Mouse (Mus musculus) liver, embryonic 16.5 days (tissue): ENCODE results near the gene Ppie. TPM values are rescaled to one million over a fixed set of nuclear protein-coding genes. Genes with fewer than 3 reads are reported as not detected.
A peak's percentile ranks its signal among the peaks of the same experiment; 100 is the strongest.
"Not testable (repeated sequence)": the region's sequence is repeated elsewhere in the genome, so short reads cannot be mapped to it uniquely, and the experiment has no call there.

Experiments
- ATAC-seq: fragments of 200-750 bp; cut with Nextera tagmentation; 2 replicates; pipeline ENCODE4 v1.8.0; 2017; ENCODE audit warnings: low read depth, mild to moderate bottlenecking, moderate number of reproducible peaks, moderate library complexity
- H3K27ac ChIP-seq: fragments of 300-500 bp; sonication (generic); 2 replicates; pipeline ENCODE4 v1.5.1; 2014; ENCODE audit warnings: mild to moderate bottlenecking, low read length
- H3K27me3 ChIP-seq: fragments of 300-500 bp; sonication (generic); 2 replicates; pipeline ENCODE4 v1.6.1; 2014; ENCODE audit warnings: low read depth, low read length, mixed read lengths; ENCODE audit not compliant: control insufficient read depth, insufficient read depth
- H3K36me3 ChIP-seq: fragments of 300-500 bp; sonication (generic); 2 replicates; pipeline ENCODE4 v1.6.1; 2014; ENCODE audit warnings: mild to moderate bottlenecking; ENCODE audit not compliant: control insufficient read depth, insufficient read depth
- H3K4me1 ChIP-seq: fragments of 300-500 bp; sonication (generic); 2 replicates; pipeline ENCODE4 v1.6.1; 2014; ENCODE audit warnings: low read depth, low read length, mixed read lengths; ENCODE audit not compliant: control insufficient read depth
- H3K4me2 ChIP-seq: fragments of 300-500 bp; sonication (generic); 2 replicates; pipeline ENCODE4 v1.6.1; 2014; ENCODE audit warnings: low read depth, low read length, mixed read lengths
- H3K4me3 ChIP-seq: fragments of 300-500 bp; sonication (generic); 2 replicates; pipeline ENCODE4 v1.5.1; 2014; ENCODE audit warnings: low read depth, mild to moderate bottlenecking, low read length
- H3K9ac ChIP-seq: fragments of 300-500 bp; sonication (generic); 2 replicates; pipeline ENCODE4 v1.6.1; 2014; ENCODE audit warnings: low read depth, low read length
- H3K9me3 ChIP-seq: fragments of 300-500 bp; sonication (generic); replicated peaks from 2 replicates; pipeline ENCODE4 v1.6.1; 2016; ENCODE audit warnings: low read length; ENCODE audit not compliant: control insufficient read depth
- WGBS: fragments of 180-500 bp; shearing (Covaris S2); extraction: QIAGEN DNeasy Blood & Tissue Kit; methylation state at CpG from one replicate; pipeline ENCODE4 v1.1.7; 2014; ENCODE audit not compliant: insufficient replicate concordance; 5-methylcytosine and 5-hydroxymethylcytosine counted together
- polyA plus RNA-seq: library from polyadenylated mRNA; unstranded; fragments of >200 nt; fragmentation: Nextera tagmentation; extraction: Ambion mirVana; gene quantifications from 2 replicates; pipeline ENCODE4 v1.2.1, GENCODE M21; 2015

The Ppie gene
- 33.4 and 34.3 TPM in 2 replicates for polyA plus RNA-seq

DNA sequence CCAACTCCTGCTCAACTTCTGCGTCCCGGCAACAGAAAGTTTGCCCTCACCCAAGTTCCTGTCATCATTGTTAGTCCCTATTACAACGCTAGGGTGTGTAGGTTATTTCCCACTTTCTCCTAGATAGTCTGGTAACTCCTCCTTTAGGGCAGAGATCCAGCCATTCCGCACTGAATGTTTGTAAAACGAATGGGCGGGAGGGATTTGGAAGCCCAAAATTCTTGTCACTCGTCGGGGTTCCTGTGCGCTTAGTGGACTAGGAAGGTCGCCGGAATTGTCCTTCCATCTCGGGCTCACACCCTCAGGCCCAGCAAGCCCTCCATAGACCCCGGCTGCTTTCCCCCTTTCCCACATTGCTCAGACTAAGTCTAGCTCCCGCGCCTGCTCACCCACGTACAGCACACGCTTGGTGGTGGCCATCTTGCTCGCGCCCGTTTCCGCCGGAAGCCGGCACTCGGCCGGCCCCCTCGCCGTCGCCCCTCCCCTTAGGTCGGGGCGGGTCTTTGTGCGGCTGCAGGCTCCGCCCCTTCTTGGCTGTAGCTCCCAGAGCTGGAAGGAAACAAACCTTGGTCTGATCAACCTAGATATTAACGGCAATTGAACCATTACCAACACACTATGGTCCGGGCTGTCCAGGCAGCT, at the start of gene Ppie:
Ppie (minus strand) TSS at position 439 of the 642 bp plus-strand sequence.
- peaks cover 9% of the 10 kb centered on the region for H3K4me1 ChIP-seq
- ATAC-seq: peak; percentile 97
- peak within 1 kb of the TSS; percentile 74 for H3K4me3 ChIP-seq
- under 1% methylated on average over 34 of the region's 34 CpGs for WGBS
- H3K4me2 ChIP-seq: peak within 1 kb of the TSS; percentile 70
- H3K36me3 ChIP-seq: no peaks in the 10 kb centered on the region; the same call in 1 of the 2 replicates
- no peaks in the 10 kb centered on the region for H3K9me3 ChIP-seq
- peak within 1 kb of the TSS; percentile 54 for H3K27ac ChIP-seq
- peak within 1 kb of the TSS; percentile 58 for H3K9ac ChIP-seq
- H3K27me3 ChIP-seq: no peaks in the 10 kb centered on the region

DNA sequence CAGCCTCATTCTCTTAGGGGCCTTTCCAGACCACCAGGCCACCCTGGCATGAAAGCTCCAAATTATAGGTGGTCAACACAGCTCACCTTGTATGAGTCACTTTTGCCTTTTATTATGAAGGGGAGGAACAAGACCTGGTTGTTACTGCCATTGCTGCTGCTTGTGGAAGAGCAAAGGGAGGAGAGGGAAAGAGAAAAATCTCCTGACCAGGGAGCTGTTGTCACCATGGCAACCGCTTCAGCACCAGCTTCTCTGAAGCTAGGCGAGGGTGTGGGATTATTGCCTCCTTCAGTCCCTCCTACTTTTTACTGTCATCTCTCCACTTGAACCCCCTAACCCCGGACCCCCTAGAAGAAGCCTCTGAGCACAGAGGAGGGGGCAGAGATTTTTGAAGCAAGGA, 45.1 kb upstream of the Ppie start:
- Histone ChIP-seq H3K27me3 (peaks cover 55% of the 10 kb centered on the region), H3K27ac (no peak overlapping the region), H3K4me2 (no peak overlapping the region), H3K9ac (no peak overlapping the region), H3K36me3 (no peaks in the 10 kb centered on the region), H3K4me1 (no peaks in the 10 kb centered on the region), H3K9me3 (no peaks in the 10 kb centered on the region), H3K4me3 (no peak overlapping the region)
- no peak for ATAC-seq
- 28% methylated on average over 3 of the region's 3 CpGs for WGBS

DNA sequence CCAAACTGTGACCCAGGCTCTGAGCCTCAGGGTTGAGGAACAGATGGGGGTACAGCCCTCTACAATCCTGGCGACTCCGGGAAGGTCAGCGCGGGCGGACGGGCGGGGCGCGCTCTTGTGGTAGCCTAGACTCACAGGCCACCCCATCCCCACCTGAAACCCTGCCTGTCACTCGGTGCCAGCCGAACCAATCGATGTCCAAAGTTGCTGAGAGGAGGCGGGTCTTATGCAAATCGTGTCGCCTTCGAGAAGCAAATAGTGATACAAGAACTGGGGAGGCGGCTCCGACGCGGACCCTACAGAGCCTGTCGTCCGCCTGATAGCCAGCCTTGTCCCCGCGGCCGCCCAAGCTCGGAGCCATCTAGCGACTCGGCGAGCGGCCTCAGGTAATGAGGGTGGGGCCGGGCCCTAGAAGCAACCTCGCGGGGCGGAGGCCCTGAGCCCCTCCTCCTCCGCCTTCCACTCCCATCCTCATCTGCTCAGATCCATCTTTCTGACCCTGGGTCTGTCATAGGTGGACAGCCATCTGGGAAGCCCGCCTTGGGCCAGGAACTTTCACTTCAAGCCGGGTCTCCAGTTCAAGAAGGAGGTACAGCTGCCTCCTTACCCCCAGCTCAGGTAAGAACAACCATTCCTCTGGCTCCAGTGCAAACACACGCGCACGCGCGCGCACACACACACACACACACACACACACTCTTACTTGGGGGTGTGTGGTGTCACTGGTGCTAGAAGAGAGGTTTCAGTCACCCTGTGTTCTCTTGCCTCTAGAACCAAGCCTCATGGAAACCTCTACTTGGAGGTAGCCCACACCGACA, 43.7 kb upstream of the Ppie start:
- WGBS: 8% methylated on average over 43 of the region's 44 CpGs

DNA sequence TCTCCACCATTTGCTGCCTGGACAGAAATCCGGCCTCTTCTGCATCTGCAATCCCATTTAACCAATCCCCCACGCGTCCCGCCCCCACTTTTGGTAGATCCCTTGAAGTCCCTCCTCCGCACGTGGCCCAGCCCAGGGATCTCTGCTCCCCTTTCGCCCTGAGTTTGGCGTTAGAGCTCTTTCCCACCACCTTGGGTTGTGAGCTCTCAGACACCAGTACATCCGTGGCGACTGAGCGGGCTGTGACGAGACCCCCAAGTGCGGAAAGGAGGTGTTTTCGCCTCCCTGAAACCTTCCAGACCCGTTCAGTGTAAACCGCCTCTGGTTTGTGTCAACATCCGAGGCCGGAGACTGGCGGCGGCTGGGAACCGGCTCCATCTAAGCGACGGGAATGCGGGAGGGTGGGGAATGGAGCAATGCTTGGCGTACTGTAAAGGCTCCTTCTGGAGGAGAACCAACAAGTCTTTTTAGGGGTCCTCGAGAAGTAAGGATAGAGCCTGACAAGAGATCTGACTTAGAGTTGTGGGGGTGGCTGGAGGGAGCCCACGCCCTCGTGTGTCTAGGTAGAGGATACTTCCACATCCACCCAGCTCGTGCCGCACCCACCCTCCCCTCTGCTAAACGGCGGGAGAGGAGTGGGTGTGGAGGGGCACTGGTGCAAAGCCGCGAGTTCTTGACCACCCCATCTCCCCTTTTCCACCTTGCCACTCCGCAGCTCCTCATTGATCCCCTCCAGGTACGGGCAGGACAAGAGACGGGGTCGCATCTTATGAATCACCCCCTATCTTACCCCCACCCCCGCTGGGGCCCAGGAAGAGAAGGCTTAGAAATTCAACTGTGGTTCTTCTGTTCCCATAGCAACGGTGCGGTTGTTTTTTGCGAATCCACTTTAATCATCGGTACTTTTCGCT, 42.8 kb upstream of the Ppie start, which contains the start of gene Hpcal4:
Hpcal4 (plus strand) TSS at position 900 of the 911 bp plus-strand sequence.
- Histone ChIP-seq H3K4me1 (no peaks in the 10 kb centered on the region), H3K4me3 (peak within 1 kb of the TSS; percentile 32), H3K36me3 (no peaks in the 10 kb centered on the region), H3K9ac (no peak within 1 kb of the TSS), H3K27ac (no peak within 1 kb of the TSS), H3K4me2 (peak within 1 kb of the TSS; percentile 50), H3K9me3 (no peaks in the 10 kb centered on the region), H3K27me3 (peaks cover 55% of the 10 kb centered on the region)
- 2% methylated on average over 44 of the region's 44 CpGs for WGBS
- no peak for ATAC-seq

More for the DNA sequence above, 43.7 kb upstream of the Ppie start:
- no peak overlapping the region for H3K9ac ChIP-seq
- H3K27me3 ChIP-seq: peaks cover 55% of the 10 kb centered on the region
- peak; percentile 83 for ATAC-seq
- no peak overlapping the region for H3K27ac ChIP-seq
- no peaks in the 10 kb centered on the region for H3K4me1 ChIP-seq
- no peaks in the 10 kb centered on the region for H3K9me3 ChIP-seq
- peak overlapping the region; percentile 32 for H3K4me3 ChIP-seq
- H3K4me2 ChIP-seq: peak overlapping the region; percentile 50
- H3K36me3 ChIP-seq: no peaks in the 10 kb centered on the region

DNA sequence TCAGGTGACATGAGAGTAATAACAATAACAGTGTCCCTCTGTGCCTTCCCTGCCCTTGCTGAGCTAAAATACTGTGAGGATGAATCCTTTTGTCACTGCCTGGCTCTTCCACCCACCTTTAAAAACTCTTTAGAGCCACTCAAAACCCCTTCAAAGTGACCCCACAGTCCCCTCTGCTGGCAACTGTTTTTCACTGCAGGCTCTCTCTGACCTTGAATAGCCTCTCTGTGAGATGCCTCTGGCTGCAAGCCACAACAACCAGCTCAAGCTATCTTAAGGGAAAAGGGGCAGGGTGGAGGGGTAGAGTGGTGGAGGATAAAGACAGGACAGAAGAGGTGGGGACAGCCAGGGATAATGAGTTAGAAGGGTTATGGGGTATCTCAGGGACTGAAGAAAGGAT, 32.1 kb upstream of the Ppie start:
- no peak for ATAC-seq
- no peaks in the 10 kb centered on the region for H3K36me3 ChIP-seq
- no peak overlapping the region for H3K27ac ChIP-seq
- H3K27me3 ChIP-seq: peaks cover 2% of the 10 kb centered on the region
- H3K4me1 ChIP-seq: no peaks in the 10 kb centered on the region
- no peaks in the 10 kb centered on the region for H3K9me3 ChIP-seq
- no peak overlapping the region for H3K9ac ChIP-seq
- H3K4me2 ChIP-seq: no peak overlapping the region
- H3K4me3 ChIP-seq: no peak overlapping the region

DNA sequence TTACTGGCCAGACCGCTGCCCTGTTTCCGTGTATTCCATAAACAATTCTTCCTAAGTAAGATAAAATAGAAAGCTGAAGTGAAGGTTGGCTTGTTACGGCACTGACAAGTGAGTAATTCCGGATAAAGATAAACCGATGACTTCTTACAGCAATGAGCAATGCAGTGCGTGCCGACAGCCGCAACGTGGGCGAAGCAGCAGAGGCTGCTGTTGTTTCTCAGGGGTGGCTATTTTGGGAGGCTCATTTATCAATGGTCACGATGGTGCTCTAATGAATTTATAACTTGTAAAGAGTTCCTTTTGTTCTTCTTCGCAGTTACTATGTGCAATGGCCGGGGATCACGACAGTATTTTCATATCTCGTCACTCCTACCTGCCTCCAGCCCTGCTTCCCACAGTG, 24.4 kb upstream of the Ppie start:
- H3K9ac ChIP-seq: no peak overlapping the region
- H3K4me3 ChIP-seq: no peak overlapping the region
- H3K36me3 ChIP-seq: no peaks in the 10 kb centered on the region
- H3K4me1 ChIP-seq: no peaks in the 10 kb centered on the region
- 72% methylated on average over 15 of the region's 15 CpGs for WGBS
- H3K27ac ChIP-seq: no peak overlapping the region
- no peaks in the 10 kb centered on the region for H3K27me3 ChIP-seq
- no peak overlapping the region for H3K4me2 ChIP-seq
- ATAC-seq: no peak
- H3K9me3 ChIP-seq: no peaks in the 10 kb centered on the region

DNA sequence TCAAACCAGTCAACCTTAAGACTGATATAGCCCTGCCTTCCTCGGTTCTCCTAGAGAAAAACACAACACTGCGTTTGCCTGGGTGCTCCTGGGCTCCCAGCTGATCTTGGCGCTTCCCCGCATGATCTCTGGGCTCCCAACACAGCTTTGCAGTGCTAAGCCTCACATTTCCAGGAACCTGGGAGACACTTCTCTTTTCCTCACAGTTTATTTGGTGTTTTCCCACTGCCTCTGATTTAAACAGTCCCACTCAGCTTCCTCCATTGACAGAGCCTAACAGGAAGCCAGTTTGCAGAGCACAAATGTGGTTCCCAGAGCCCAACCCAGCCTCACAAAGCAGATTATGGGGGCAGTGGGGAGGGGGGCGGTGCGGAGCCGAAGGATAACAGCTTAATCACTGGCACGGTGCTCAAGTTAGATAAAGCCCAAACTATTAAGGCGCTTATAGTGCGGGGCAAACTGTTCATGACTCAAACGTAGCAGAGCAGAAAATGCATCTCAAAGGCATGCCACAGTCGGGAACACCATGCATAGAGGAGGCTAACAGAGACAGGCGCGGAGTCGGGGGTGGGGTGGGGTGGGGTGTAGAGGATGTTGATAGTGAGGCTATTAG, 22.7 kb upstream of the Ppie start:
- Histone ChIP-seq H3K9ac (no peak overlapping the region), H3K36me3 (no peaks in the 10 kb centered on the region), H3K27me3 (no peaks in the 10 kb centered on the region), H3K27ac (no peak overlapping the region), H3K9me3 (no peaks in the 10 kb centered on the region), H3K4me3 (no peak overlapping the region), H3K4me2 (no peak overlapping the region), H3K4me1 (no peaks in the 10 kb centered on the region)
- WGBS: 5% methylated on average over 15 of the region's 15 CpGs
- no peak; the same call in 1 of the 2 replicates for ATAC-seq

DNA sequence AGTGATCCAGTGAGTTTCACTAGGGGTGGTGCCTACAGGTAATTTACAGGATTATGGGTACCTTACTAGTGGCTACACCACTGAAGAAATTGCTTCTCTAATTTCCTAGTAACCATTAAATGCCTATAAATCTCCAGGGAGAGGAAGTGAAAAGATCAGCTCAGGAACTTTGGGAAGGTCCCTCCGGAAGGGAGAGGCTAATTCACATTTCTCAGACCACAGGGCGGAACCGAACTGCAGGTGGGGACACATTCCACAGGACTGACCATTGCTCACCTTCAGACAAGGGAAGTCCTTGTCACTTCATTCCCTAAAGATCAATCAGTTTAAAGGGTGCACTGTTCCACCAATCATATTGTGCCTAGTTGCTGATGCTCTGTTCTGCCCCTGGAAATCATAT, 21.5 kb upstream of the Ppie start:
- not testable (repeated sequence) for H3K36me3 ChIP-seq, H3K4me2 ChIP-seq, H3K27me3 ChIP-seq, H3K9ac ChIP-seq, H3K4me1 ChIP-seq, H3K9me3 ChIP-seq, H3K27ac ChIP-seq, ATAC-seq, H3K4me3 ChIP-seq
- 63% methylated on average over 3 of the region's 3 CpGs for WGBS
